Mouse (Mus musculus) megakaryocyte, embryonic 14.5 days (primary cell): ENCODE measurements around the gene Ercc1.

Experiments
- FLI1 ChIP-seq: IDR thresholded peaks from 2 replicates; pipeline ENCODE4 v1.6.1; 2012; ENCODE audit warnings: low read length, inconsistent platforms, mixed read lengths
- GATA1 ChIP-seq: IDR thresholded peaks from 3 replicates; pipeline ENCODE4 v1.6.1; 2012; ENCODE audit warnings: mixed read lengths, low read length, inconsistent platforms, borderline replicate concordance

- no peak for TF ChIP-seq GATA1
- TF ChIP-seq FLI1: no peak
Observed at GRCm38 (mm10) chr7:19405417-19405816, 60.8 kb downstream of the Ercc1 start.
